Mouse (Mus musculus) ovary, adult 18-20 months (tissue): ENCODE data around the gene Srxn1.

Source experiments
- DNase-seq: peaks from one replicate; pipeline ENCODE4 v3.0.0; 2022; ENCODE audit warnings: low spot score, mixed read lengths

Gene Srxn1

GRCm38 (mm10) chr2:152159487-152159886 is 54.2 kb downstream of the Srxn1 start:
- no peak for DNase-seq
